ENCODE assay signal across 8 mouse cellular contexts in genomic region chr5:64813361-64813760, GRCm38 (mm10). TPM values are rescaled to one million over a fixed set of nuclear protein-coding genes. Genes with fewer than 3 reads are reported as not detected.
DNase-seq lines count a peak whose midpoint lies in the region; ATAC-seq and TF ChIP-seq lines count a peak whose summit lies in the region.

No protein-coding gene starts in this region.

- no peaks in the 10 kb centered on the region for H3K9me3 ChIP-seq in ES-Bruce4 (replicated peaks; ENCODE audit: control insufficient read depth, insufficient read depth, low read length, poor library complexity, severe bottlenecking)
- no peaks in the 10 kb centered on the region for H3K9me3 ChIP-seq in embryonic facial prominence, embryonic 13.5 days
- no peaks in the 10 kb centered on the region for H3K9me3 ChIP-seq in liver, embryonic 14.5 days (ENCODE audit: control insufficient read depth, low read length)

- H3K4me1 ChIP-seq in ES-Bruce4 (ENCODE audit: control insufficient read depth, insufficient read depth, low read length): peaks cover 9% of the 10 kb centered on the region
- H3K4me1 ChIP-seq in embryonic facial prominence, embryonic 13.5 days: peaks cover 70% of the 10 kb centered on the region
- peaks cover 44 to 45% of the 10 kb centered on the region in 2 experiments for H3K4me1 ChIP-seq in liver, embryonic 14.5 days (replicated peaks; ENCODE audit: control insufficient read depth in 2 of 2, insufficient read depth in 2 of 2, low read length in 1 of 2)

- H3K4me3 ChIP-seq in ES-Bruce4 (ENCODE audit: low read depth, low read length): no peak overlapping the region
- no peak overlapping the region for H3K4me3 ChIP-seq in embryonic facial prominence, embryonic 13.5 days
- peak overlapping the region; percentile 41 to 97 for H3K4me3 ChIP-seq in liver, embryonic 14.5 days (ENCODE audit: insufficient read depth in 1 of 2, low read depth in 2 of 2, low read length in 2 of 2)

- H3K27ac ChIP-seq in ES-Bruce4 (ENCODE audit: insufficient read depth, low read length): no peak overlapping the region
- H3K27ac ChIP-seq in embryonic facial prominence, embryonic 13.5 days: no peak overlapping the region; the same call in 1 of the 2 replicates
- peak overlapping the region; percentile 91 for H3K27ac ChIP-seq in liver, embryonic 14.5 days

- peak overlapping the region; percentile 55 for H3K4me2 ChIP-seq in embryonic facial prominence, embryonic 13.5 days
- H3K4me2 ChIP-seq in liver, embryonic 14.5 days (ENCODE audit: low read depth): peak overlapping the region; percentile 88

- peaks cover 27% of the 10 kb centered on the region for H3K36me3 ChIP-seq in ES-Bruce4 (ENCODE audit: control insufficient read depth, insufficient read depth, low read length, poor library complexity, severe bottlenecking)
- H3K36me3 ChIP-seq in embryonic facial prominence, embryonic 13.5 days: peaks cover 14% of the 10 kb centered on the region
- peaks cover 66% of the 10 kb centered on the region for H3K36me3 ChIP-seq in liver, embryonic 14.5 days (replicated peaks; ENCODE audit: control insufficient read depth, insufficient read depth, low read depth)

- DNase-seq in adrenal gland, postnatal 14 days: peak; percentile 91
- DNase-seq in heart, adult 9 months (ENCODE audit: low spot score in 2 of 2): peak; percentile 71 to 86
- peak; percentile 93 for DNase-seq in kidney, postnatal 10 days
- peak; percentile 87 to 92 (median 90) for DNase-seq in liver, embryonic 14.5 days (ENCODE audit: low read depth in 3 of 3, low spot score in 3 of 3)
- DNase-seq in retina, adult 2 months (ENCODE audit: low read depth, low spot score): peak; percentile 61
- DNase-seq in thymus, postnatal 14 days: peak; percentile 95

- WGBS in embryonic facial prominence, embryonic 13.5 days: 5% methylated on average over 9 of the region's 9 CpGs
- WGBS in liver, embryonic 14.5 days (ENCODE audit: insufficient replicate concordance): 6% methylated on average over 9 of the region's 9 CpGs

- H3K9ac ChIP-seq in ES-Bruce4 (ENCODE audit: low read depth, poor library complexity, severe bottlenecking): peak overlapping the region; percentile 67
- H3K9ac ChIP-seq in embryonic facial prominence, embryonic 13.5 days: no peak overlapping the region
- peak overlapping the region; percentile 99 for H3K9ac ChIP-seq in liver, embryonic 14.5 days (replicated peaks)

- no peak for TF ChIP-seq POLR2A in ES-Bruce4 (IDR thresholded peaks at IDR 0.05; ENCODE audit: insufficient read depth, low read length)

- TF ChIP-seq EP300 in ES-Bruce4 (IDR thresholded peaks at IDR 0.05; ENCODE audit: insufficient read depth, low read depth, low read length): no peak
- peak; percentile 45; the same call in 1 of the 2 replicates for TF ChIP-seq EP300 in liver, embryonic 14.5 days (IDR thresholded peaks at IDR 0.05; ENCODE audit: low read depth)

- H3K27me3 ChIP-seq in ES-Bruce4 (ENCODE audit: control insufficient read depth, insufficient read depth, low read length, poor library complexity, severe bottlenecking): no peaks in the 10 kb centered on the region
- no peaks in the 10 kb centered on the region for H3K27me3 ChIP-seq in embryonic facial prominence, embryonic 13.5 days
- no peaks in the 10 kb centered on the region for H3K27me3 ChIP-seq in liver, embryonic 14.5 days (ENCODE audit: control insufficient read depth, insufficient read depth, low read length)

- peak; percentile 51 for TF ChIP-seq CTCF in ES-Bruce4 (IDR thresholded peaks at IDR 0.05; ENCODE audit: low read depth, low read length)
- peak; percentile 92 for TF ChIP-seq CTCF in liver, embryonic 14.5 days (IDR thresholded peaks at IDR 0.05; ENCODE audit: low read depth)

- no peak for ATAC-seq in embryonic facial prominence, embryonic 13.5 days (ENCODE audit: insufficient number of reproducible peaks, insufficient read depth, low FRiP score, low TSS enrichment, low read depth)
- ATAC-seq in liver, embryonic 14.5 days (ENCODE audit: insufficient read depth): no peak

RNA-seq across cellular contexts. Expression of gene Klf3, which starts 10.2 kb away (rescaled TPM):
- 108 and 112 TPM in 2 replicates for polyA plus RNA-seq in ES-Bruce4 (2011; ENCODE audit: insufficient read depth, insufficient read length, low read depth, missing spikeins)
- 73.5 and 74.1 TPM in 2 replicates for total RNA-seq in adrenal gland, postnatal 14 days (2021)
- polyA plus RNA-seq in embryonic facial prominence, embryonic 13.5 days (2015; fragmentation: Nextera tagmentation; extraction: Ambion mirVana): 58.2 and 58.3 TPM in 2 replicates
- 34.2 and 42.8 TPM in 2 replicates for polyA plus RNA-seq in liver, embryonic 14.5 days (2012; rRNA removed)
- 69.8 and 83.9 TPM in 2 replicates for polyA plus RNA-seq in liver, embryonic 14.5 days (2014; fragmentation: Nextera tagmentation; extraction: Ambion mirVana)

Comparison
In these comparisons a context has a peak if more than half of its experiments do, and no peak if none do; other contexts are left out.
1. H3K4me3 ChIP-seq: peak in liver, embryonic 14.5 days (2 of 2); none in ES-Bruce4 (single experiment) and embryonic facial prominence, embryonic 13.5 days (single experiment).
2. Peak in every context shown above with its lines, with median percentiles within 50 percentile points of each other: DNase-seq.